Mouse (Mus musculus) frontal cortex, postnatal 25 days (tissue): ENCODE data around the gene Prrg2.
A peak's percentile ranks its signal among the peaks of the same experiment; 100 is the strongest.
"Not testable (repeated sequence)": the region's sequence is repeated elsewhere in the genome, so short reads cannot be mapped to it uniquely, and the experiment has no call there.

Source experiments
- DNase-seq, 2 experiments: peaks; one replicate each; pipeline ENCODE4 v3.0.0; 2022; ENCODE audit warnings: low spot score in 2 of 2

Gene Prrg2

GRCm38 (mm10) chr7:45062239-45062835 is at the start of gene Prrg2, which contains the start of gene Nosip:
TSS of gene Prrg2 (minus strand) at chr7:45062677.
TSS of gene Nosip (plus strand) at chr7:45062429.
- peak; percentile 91 to 96 for DNase-seq

GRCm38 (mm10) chr7:45111940-45112339 is 49.5 kb upstream of the Prrg2 start:
- DNase-seq: no peak

- not testable (repeated sequence) for DNase-seq
These were observed 47.6 kb upstream of the Prrg2 start for GRCm38 (mm10) chr7:45110089-45110488.

- DNase-seq: no peak
These were observed 44.7 kb upstream of the Prrg2 start for GRCm38 (mm10) chr7:45107052-45107645.

- DNase-seq: no peak
These were observed 44.0 kb upstream of the Prrg2 start for GRCm38 (mm10) chr7:45106441-45106840.

- no peak for DNase-seq
These were observed 43.0 kb upstream of the Prrg2 start for GRCm38 (mm10) chr7:45105491-45105890.

- DNase-seq: no peak
These were observed 42.5 kb upstream of the Prrg2 start for GRCm38 (mm10) chr7:45104941-45105340.

- DNase-seq: no peak
These were observed 41.2 kb upstream of the Prrg2 start, which contains the start of gene Fcgrt for GRCm38 (mm10) chr7:45103652-45104180. TSS of gene Fcgrt (minus strand) at chr7:45103851.

GRCm38 (mm10) chr7:45102940-45103585 is 40.6 kb upstream of the Prrg2 start:
- no peak for DNase-seq

GRCm38 (mm10) chr7:45102441-45102840 is 40.0 kb upstream of the Prrg2 start:
- DNase-seq: no peak

GRCm38 (mm10) chr7:45100046-45100445 is 37.6 kb upstream of the Prrg2 start:
- DNase-seq: no peak

GRCm38 (mm10) chr7:45098541-45099240 is 36.2 kb upstream of the Prrg2 start:
- no peak for DNase-seq

- DNase-seq: no peak
These were observed 35.0 kb upstream of the Prrg2 start for GRCm38 (mm10) chr7:45097479-45097878.

- not testable (repeated sequence) for DNase-seq
These were observed 33.5 kb upstream of the Prrg2 start for GRCm38 (mm10) chr7:45095965-45096364.

- no peak for DNase-seq
These were observed 32.9 kb upstream of the Prrg2 start for GRCm38 (mm10) chr7:45095367-45095766.

- DNase-seq: no peak
These were observed 31.6 kb upstream of the Prrg2 start for GRCm38 (mm10) chr7:45094121-45094520.

GRCm38 (mm10) chr7:45093516-45093905 is 31.0 kb upstream of the Prrg2 start:
- DNase-seq: no peak

GRCm38 (mm10) chr7:45092828-45093515 is 30.5 kb upstream of the Prrg2 start:
- no peak for DNase-seq

GRCm38 (mm10) chr7:45092048-45092447 is 29.6 kb upstream of the Prrg2 start, which contains the start of gene Rcn3:
TSS of gene Rcn3 (minus strand) at chr7:45092221.
- no peak for DNase-seq

- DNase-seq: no peak
These were observed 28.8 kb upstream of the Prrg2 start for GRCm38 (mm10) chr7:45091001-45091990.
